Mouse (Mus musculus): ENCODE measurements around the gene Vdac1.

The Vdac1 gene

GRCm38 (mm10) chr11:52419861-52420260 lies 59.2 kb downstream of the Vdac1 start:
- no peak for DNase-seq (ENCODE audit: low read depth in 2 of 2, low spot score in 2 of 2)

GRCm38 (mm10) chr11:52420296-52421052 lies 59.8 kb downstream of the Vdac1 start:
- no peak for DNase-seq (ENCODE audit: low read depth in 2 of 2, low spot score in 2 of 2)

GRCm38 (mm10) chr11:52421053-52421778 lies 60.6 kb downstream of the Vdac1 start:
- peak; percentile 38 to 59 for DNase-seq (ENCODE audit: low read depth in 2 of 2, low spot score in 2 of 2)

GRCm38 (mm10) chr11:52429440-52429839 lies 68.8 kb downstream of the Vdac1 start:
- no peak for DNase-seq (ENCODE audit: low read depth in 2 of 2, low spot score in 2 of 2)

- DNase-seq (ENCODE audit: low read depth in 2 of 2, low spot score in 2 of 2): no peak
These were observed 70.9 kb downstream of the Vdac1 start for GRCm38 (mm10) chr11:52431594-52431993.

GRCm38 (mm10) chr11:52432148-52432547 lies 71.5 kb downstream of the Vdac1 start:
- DNase-seq (ENCODE audit: low read depth in 2 of 2, low spot score in 2 of 2): no peak

- DNase-seq (ENCODE audit: low read depth in 2 of 2, low spot score in 2 of 2): no peak
These were observed 72.6 kb downstream of the Vdac1 start for GRCm38 (mm10) chr11:52433076-52433796.

- no peak for DNase-seq (ENCODE audit: low read depth in 2 of 2, low spot score in 2 of 2)
These were observed 73.1 kb downstream of the Vdac1 start for GRCm38 (mm10) chr11:52433797-52434195.

- no peak for DNase-seq (ENCODE audit: low read depth in 2 of 2, low spot score in 2 of 2)
These were observed 74.8 kb downstream of the Vdac1 start for GRCm38 (mm10) chr11:52435466-52435865.

- no peak for DNase-seq (ENCODE audit: low read depth in 2 of 2, low spot score in 2 of 2)
These were observed 76.5 kb downstream of the Vdac1 start for GRCm38 (mm10) chr11:52437123-52437522.

All from CD8-positive naive resting alpha-beta T cell, adult 2 months (primary cell).